Mouse (Mus musculus): ENCODE measurements around the gene Hoxa4. TPM values are rescaled to one million over a fixed set of nuclear protein-coding genes. Genes with fewer than 3 reads are reported as not detected.

The Hoxa4 gene
- polyA plus RNA-seq, 1 experiment from 2014 or later = 1.6 TPM

DNA sequence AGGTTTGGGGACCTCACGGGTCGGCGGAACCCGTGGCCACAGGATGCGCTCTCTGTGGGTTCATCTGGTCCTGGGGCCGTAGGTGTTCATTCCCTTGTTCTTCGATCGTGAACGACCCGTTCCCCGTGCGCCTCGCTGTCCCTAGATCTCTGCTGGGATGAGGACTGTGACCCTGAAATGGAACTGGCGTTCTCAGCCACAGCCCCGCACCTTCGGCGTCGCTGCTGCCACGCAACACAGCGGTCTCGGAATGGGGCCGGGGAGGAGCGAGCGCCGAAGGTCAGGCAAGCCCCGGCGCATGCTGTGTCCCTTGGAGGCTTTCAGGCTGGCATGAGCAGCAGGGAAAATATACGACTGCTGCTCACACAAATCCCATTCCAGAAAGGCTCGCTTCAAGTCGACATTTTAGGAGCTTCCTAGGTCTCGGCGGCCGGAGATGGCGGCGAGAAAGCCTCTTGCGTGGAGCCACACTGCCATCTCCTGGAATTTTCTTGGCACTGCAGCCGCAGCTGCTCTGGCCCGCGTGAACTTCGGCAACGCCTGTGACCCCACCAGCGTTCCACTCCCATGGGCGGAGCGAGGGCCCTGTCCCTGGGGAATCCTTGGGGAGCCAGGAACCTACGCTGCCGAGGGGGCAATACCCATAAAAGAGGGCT is 29.9 kb upstream of the Hoxa4 start, which contains the start of gene Hoxa7:
Gene Hoxa7 (minus strand): TSS at position 518 of the 656 bp plus-strand sequence.
- peak within 1 kb of the TSS; percentile 85 for H3K4me3 ChIP-seq (replicated peaks; ENCODE audit: low read depth, low read length)
- H3K27me3 ChIP-seq (ENCODE audit: insufficient read depth, low read length) = no peaks in the 10 kb centered on the region
- ATAC-seq (replicated peaks; ENCODE audit: low FRiP score, low read depth) (peak; percentile 25), DNase-seq (ENCODE audit: low spot score) (peak; percentile 96)
- H3K9ac ChIP-seq (ENCODE audit: low read depth, low read length) = peak within 1 kb of the TSS; percentile 97
- H3K4me1 ChIP-seq (replicated peaks; ENCODE audit: insufficient read depth, low read length) = peaks cover 21% of the 10 kb centered on the region
- WGBS = under 1% methylated on average over 46 of the region's 46 CpGs
- peak within 1 kb of the TSS; percentile 89 for H3K4me2 ChIP-seq (ENCODE audit: low read length)
- H3K27ac ChIP-seq = peak within 1 kb of the TSS; percentile 96
- TF ChIP-seq CTCF (IDR thresholded peaks at IDR 0.05; ENCODE audit: low read depth) = peak; percentile 98
- H3K36me3 ChIP-seq (ENCODE audit: insufficient read depth, low read length) = 0 out of 2 replicates have a peak, but pooled peaks cover 6% of the 10 kb centered on the region
- no peaks in the 10 kb centered on the region for H3K9me3 ChIP-seq (replicated peaks; ENCODE audit: low read length)

DNA sequence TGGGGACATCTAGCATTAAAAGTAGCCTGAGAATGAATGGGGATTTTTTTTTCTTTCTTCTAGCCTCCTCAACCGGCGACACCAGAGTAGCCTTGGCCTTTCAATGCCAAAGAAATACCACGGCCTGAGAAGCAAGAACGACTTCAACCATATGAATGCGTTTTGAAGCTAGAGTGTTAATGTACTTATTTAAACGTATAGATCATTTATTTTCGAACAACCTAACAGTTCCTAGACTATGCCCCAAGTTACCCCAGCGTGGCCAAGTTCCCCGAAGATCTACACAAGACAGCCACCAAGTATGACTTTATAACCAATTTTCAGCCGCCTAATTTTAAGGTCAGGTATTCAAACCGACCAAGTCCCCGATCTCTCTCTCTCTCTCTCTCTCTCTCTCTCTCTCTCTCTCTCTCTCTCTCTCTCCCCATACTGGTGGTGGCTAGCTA is 29.3 kb upstream of the Hoxa4 start:
- Histone ChIP-seq H3K4me3 (replicated peaks; ENCODE audit: low read depth, low read length) (peak overlapping the region; percentile 85), H3K4me2 (ENCODE audit: low read length) (peak overlapping the region; percentile 89), H3K27ac (peak overlapping the region; percentile 96), H3K4me1 (replicated peaks; ENCODE audit: insufficient read depth, low read length) (peaks cover 27% of the 10 kb centered on the region), H3K36me3 (ENCODE audit: insufficient read depth, low read length) (0 out of 2 replicates have a peak, but pooled peaks cover 6% of the 10 kb centered on the region), H3K27me3 (ENCODE audit: insufficient read depth, low read length) (no peaks in the 10 kb centered on the region), H3K9me3 (replicated peaks; ENCODE audit: low read length) (no peaks in the 10 kb centered on the region), H3K9ac (ENCODE audit: low read depth, low read length) (peak overlapping the region; percentile 73)
- DNase-seq (ENCODE audit: low spot score) = no peak
- 7% methylated on average over 12 of the region's 12 CpGs for WGBS
- no peak for ATAC-seq (replicated peaks; ENCODE audit: low FRiP score, low read depth)
- no peak for TF ChIP-seq CTCF (IDR thresholded peaks at IDR 0.05; ENCODE audit: low read depth)

DNA sequence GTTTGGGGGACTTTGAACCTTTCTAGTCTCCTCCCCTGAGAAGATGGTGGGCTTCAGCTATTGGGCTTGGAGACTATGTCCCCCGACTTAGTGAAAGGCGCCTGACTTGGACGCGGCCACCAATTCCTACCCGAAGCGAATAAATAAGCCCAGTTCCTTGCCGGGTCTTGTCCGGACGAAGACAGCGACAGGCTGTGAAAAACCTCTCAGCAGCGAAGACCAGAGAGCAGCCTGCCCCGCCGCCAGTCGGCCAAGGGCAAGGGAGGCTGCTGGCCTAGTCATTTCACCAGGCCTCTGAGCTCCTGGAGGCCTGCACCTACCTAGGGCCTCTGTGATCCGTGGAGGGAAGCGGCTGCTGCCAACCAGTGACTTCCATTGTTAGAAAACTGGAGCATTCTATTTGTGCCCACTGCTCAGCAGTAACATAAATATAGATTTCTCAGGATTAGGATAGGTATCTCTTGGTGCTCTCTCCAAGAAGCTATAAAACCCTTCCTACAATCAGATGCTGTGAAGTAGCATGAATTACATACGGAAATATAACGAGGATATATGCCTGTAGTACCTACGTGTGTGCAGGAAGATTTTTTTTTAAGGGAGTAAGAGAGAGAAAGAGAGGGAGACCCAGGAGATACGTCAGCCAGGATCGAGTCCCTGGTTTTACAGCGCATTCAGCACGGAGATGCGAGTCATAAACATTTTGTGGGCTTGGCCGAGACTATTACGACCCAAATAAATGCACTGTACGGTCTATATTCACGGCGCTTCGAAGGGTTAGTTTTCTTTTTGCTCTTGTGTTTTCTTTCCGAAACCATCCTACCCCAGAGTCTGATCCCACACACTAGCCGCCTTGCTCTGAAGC is 28.7 kb upstream of the Hoxa4 start:
- TF ChIP-seq CTCF (IDR thresholded peaks at IDR 0.05; ENCODE audit: low read depth) = no peak
- H3K27me3 ChIP-seq (ENCODE audit: insufficient read depth, low read length) = no peaks in the 10 kb centered on the region
- H3K27ac ChIP-seq = peak overlapping the region; percentile 96
- H3K9me3 ChIP-seq (replicated peaks; ENCODE audit: low read length) = no peaks in the 10 kb centered on the region
- DNase-seq (ENCODE audit: low spot score) (no peak), ATAC-seq (replicated peaks; ENCODE audit: low FRiP score, low read depth) (no peak)
- H3K4me2 ChIP-seq (ENCODE audit: low read length) = peak overlapping the region; percentile 89
- H3K9ac ChIP-seq (ENCODE audit: low read depth, low read length) = peak overlapping the region; percentile 73
- 0 out of 2 replicates have a peak, but pooled peaks cover 6% of the 10 kb centered on the region for H3K36me3 ChIP-seq (ENCODE audit: insufficient read depth, low read length)
- 13% methylated on average over 32 of the region's 32 CpGs for WGBS
- peak overlapping the region; percentile 85 for H3K4me3 ChIP-seq (replicated peaks; ENCODE audit: low read depth, low read length)
- H3K4me1 ChIP-seq (replicated peaks; ENCODE audit: insufficient read depth, low read length) = peaks cover 33% of the 10 kb centered on the region

DNA sequence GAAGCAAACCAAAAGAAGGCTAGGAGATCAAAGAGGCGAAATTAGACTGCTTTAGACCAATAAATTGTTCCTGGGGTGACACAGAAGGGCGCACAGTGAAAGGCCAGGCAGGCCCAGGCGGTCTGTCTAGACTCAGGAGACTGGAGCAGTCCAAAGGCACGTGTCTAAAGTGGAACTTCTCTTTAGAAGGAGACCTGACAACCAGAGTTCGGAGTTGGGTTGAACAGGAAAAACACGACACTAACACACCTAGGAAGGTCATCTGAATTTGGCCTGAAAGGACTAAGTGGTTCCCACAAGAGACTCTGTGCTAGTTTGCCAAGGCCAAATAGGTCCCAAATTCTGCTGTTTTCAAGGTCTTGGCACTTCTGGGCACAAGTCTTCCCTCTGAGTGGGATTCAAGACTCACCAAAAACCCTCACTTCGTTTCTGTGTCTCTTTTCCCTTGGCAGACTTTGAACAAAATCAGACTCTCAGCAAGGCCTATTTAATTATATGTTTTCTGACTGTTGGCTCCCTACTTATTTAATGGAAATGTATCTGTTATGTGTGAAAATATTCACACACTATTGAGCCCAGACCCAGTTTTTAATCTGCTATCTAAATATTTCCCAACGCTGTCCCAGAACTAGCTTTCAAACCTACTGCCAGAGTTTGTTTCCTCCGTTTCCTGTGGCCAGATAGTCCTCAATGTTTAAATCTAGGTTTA is 27.8 kb upstream of the Hoxa4 start:
- ATAC-seq (replicated peaks; ENCODE audit: low FRiP score, low read depth) = no peak
- Histone ChIP-seq H3K27ac (peak overlapping the region; percentile 96), H3K36me3 (ENCODE audit: insufficient read depth, low read length) (0 out of 2 replicates have a peak, but pooled peaks cover 6% of the 10 kb centered on the region), H3K4me2 (ENCODE audit: low read length) (peak overlapping the region; percentile 89), H3K9ac (ENCODE audit: low read depth, low read length) (peak overlapping the region; percentile 73), H3K4me3 (replicated peaks; ENCODE audit: low read depth, low read length) (peak overlapping the region; percentile 85), H3K9me3 (replicated peaks; ENCODE audit: low read length) (no peaks in the 10 kb centered on the region), H3K4me1 (replicated peaks; ENCODE audit: insufficient read depth, low read length) (peaks cover 41% of the 10 kb centered on the region), H3K27me3 (ENCODE audit: insufficient read depth, low read length) (no peaks in the 10 kb centered on the region)
- TF ChIP-seq CTCF (IDR thresholded peaks at IDR 0.05; ENCODE audit: low read depth) = no peak
- 39% methylated on average over 9 of the region's 9 CpGs for WGBS
- DNase-seq (ENCODE audit: low spot score) = no peak

DNA sequence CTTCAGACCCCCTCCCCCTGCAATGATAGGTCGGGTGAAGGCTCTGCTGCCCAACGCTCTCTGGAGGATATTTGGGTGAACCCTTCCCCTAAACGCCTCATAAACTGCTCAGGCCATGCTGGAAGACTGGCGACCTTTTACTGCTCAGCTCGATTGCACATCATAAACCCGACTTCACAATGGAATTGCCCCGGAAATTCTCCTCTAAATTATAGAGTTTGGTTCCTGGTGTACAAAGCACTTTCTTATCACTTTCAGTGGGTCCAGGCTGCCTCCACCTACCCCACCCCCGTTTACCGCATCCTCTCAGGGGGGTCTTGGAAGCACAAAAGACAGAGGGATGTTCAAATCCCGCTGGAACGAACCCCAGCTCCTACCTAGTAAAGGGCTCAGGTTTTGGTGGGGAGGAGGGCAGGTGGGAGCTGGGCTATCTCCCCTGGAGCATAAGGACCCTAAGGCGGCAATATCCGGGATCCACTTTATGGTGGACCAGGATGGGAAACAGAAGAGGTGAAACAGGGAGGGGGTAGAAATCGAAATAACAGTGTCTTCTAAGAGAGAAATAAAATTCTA is 27.2 kb upstream of the Hoxa4 start:
- H3K9me3 ChIP-seq (replicated peaks; ENCODE audit: low read length) = no peaks in the 10 kb centered on the region
- ATAC-seq (replicated peaks; ENCODE audit: low FRiP score, low read depth) (no peak), DNase-seq (ENCODE audit: low spot score) (peak; percentile 83)
- 25% methylated on average over 14 of the region's 14 CpGs for WGBS
- peaks cover 47% of the 10 kb centered on the region for H3K4me1 ChIP-seq (replicated peaks; ENCODE audit: insufficient read depth, low read length)
- TF ChIP-seq CTCF (IDR thresholded peaks at IDR 0.05; ENCODE audit: low read depth) = no peak
- peak overlapping the region; percentile 91; the same call in 1 of the 2 replicates for H3K9ac ChIP-seq (ENCODE audit: low read depth, low read length)
- H3K4me3 ChIP-seq (replicated peaks; ENCODE audit: low read depth, low read length) = peak overlapping the region; percentile 62; the same call in 1 of the 2 replicates
- peak overlapping the region; percentile 96 for H3K27ac ChIP-seq
- no peaks in the 10 kb centered on the region for H3K27me3 ChIP-seq (ENCODE audit: insufficient read depth, low read length)
- H3K4me2 ChIP-seq (ENCODE audit: low read length) = peak overlapping the region; percentile 89
- no peaks in the 10 kb centered on the region for H3K36me3 ChIP-seq (ENCODE audit: insufficient read depth, low read length)
